11 mouse cellular contexts compared by ENCODE assay signal in genomic region chr17:24647493-24647892, GRCm38 (mm10). TPM values are rescaled to one million over a fixed set of nuclear protein-coding genes. Genes with fewer than 3 reads are reported as not detected.
A peak's percentile ranks its signal among the peaks of the same experiment; 100 is the strongest.
DNase-seq lines count a peak whose midpoint lies in the region; ATAC-seq lines count a peak whose summit lies in the region.
"Had no signal": no experiment of that assay in that cellular context is flagged by ENCODE, and none has a peak within 500 bp of the region (broad histone marks: within the 10 kb centered on the region; RNA-seq: fewer than 3 reads in every experiment).

No protein-coding gene starts in this region.

- no peak for ATAC-seq in heart, embryonic 12.5 days (ENCODE audit: insufficient number of reproducible peaks, low FRiP score)
- no peak for ATAC-seq in embryonic facial prominence, embryonic 14.5 days (ENCODE audit: low read depth)
- ATAC-seq in limb, embryonic 13.5 days (ENCODE audit: low FRiP score, low read depth): no peak

- H3K27ac ChIP-seq in heart, embryonic 12.5 days (ENCODE audit: poor library complexity, severe bottlenecking): peak overlapping the region; percentile 87
- H3K27ac ChIP-seq in brown adipose tissue, adult 24 weeks (replicated peaks; ENCODE audit: low read depth, low read length): peak overlapping the region; percentile 99
- H3K27ac ChIP-seq in embryonic facial prominence, embryonic 14.5 days (replicated peaks; ENCODE audit: low read depth, low read length): no peak overlapping the region
- H3K27ac ChIP-seq in limb, embryonic 13.5 days: no peak overlapping the region

- peaks cover 66% of the 10 kb centered on the region for H3K4me1 ChIP-seq in heart, embryonic 12.5 days (replicated peaks)
- H3K4me1 ChIP-seq in brown adipose tissue, adult 24 weeks (ENCODE audit: control insufficient read depth, insufficient read depth, insufficient read length, low read length): peaks cover 5% of the 10 kb centered on the region
- H3K4me1 ChIP-seq in embryonic facial prominence, embryonic 14.5 days (ENCODE audit: control insufficient read depth, insufficient read depth, low read length): peaks cover 27% of the 10 kb centered on the region
- peaks cover 64% of the 10 kb centered on the region for H3K4me1 ChIP-seq in limb, embryonic 13.5 days

- peak overlapping the region; percentile 96 for H3K4me2 ChIP-seq in heart, embryonic 12.5 days
- peak overlapping the region; percentile 15; the same call in 1 of the 2 replicates for H3K4me2 ChIP-seq in embryonic facial prominence, embryonic 14.5 days (ENCODE audit: low read depth, low read length)
- H3K4me2 ChIP-seq in limb, embryonic 13.5 days (replicated peaks): peak overlapping the region; percentile 14; the same call in 1 of the 2 replicates

- peaks cover 50% of the 10 kb centered on the region for H3K27me3 ChIP-seq in heart, embryonic 12.5 days (replicated peaks)
- H3K27me3 ChIP-seq in embryonic facial prominence, embryonic 14.5 days (replicated peaks; ENCODE audit: control insufficient read depth, insufficient read depth, low read length): no peaks in the 10 kb centered on the region
- H3K27me3 ChIP-seq in limb, embryonic 13.5 days: 0 out of 2 replicates have a peak, but pooled peaks cover 3% of the 10 kb centered on the region

- 68% methylated on average over 11 of the region's 11 CpGs for WGBS in heart, embryonic 12.5 days
- 82% methylated on average over 6 of the region's 11 CpGs for WGBS in embryonic facial prominence, embryonic 14.5 days
- WGBS in limb, embryonic 13.5 days: 85% methylated on average over 11 of the region's 11 CpGs

- intact Hi-C loops in heart, postnatal 25 days (cut with DNase I): no loop called here

- peak overlapping the region; percentile 21 for H3K4me3 ChIP-seq in heart, embryonic 12.5 days
- peak overlapping the region; percentile 87 for H3K4me3 ChIP-seq in brown adipose tissue, adult 24 weeks (ENCODE audit: insufficient read depth, low read depth, low read length)
- H3K4me3 ChIP-seq in embryonic facial prominence, embryonic 14.5 days (ENCODE audit: low read depth, low read length): no peak overlapping the region
- H3K4me3 ChIP-seq in limb, embryonic 13.5 days: peak overlapping the region; percentile 1; the same call in 1 of the 2 replicates

- DNase-seq in heart, postnatal 25 days (ENCODE audit: low spot score): no peak
- no peak for DNase-seq in embryonic facial prominence, embryonic 14.5 days (ENCODE audit: low spot score)
- no peak for DNase-seq in right cerebral cortex, postnatal 4 days
- no peak for DNase-seq in c-Kit-positive CD71-positive TER-119-positive erythroid progenitor cells, embryonic 14.5 days (ENCODE audit: low spot score)
- no peak for DNase-seq in Muller cell, postnatal 12 days (ENCODE audit: inconsistent ontology term)
- DNase-seq: adrenal gland, postnatal 25 days; right cerebral cortex, postnatal 25 days had no signal

- H3K9ac ChIP-seq in heart, embryonic 12.5 days: peak overlapping the region; percentile 56
- H3K9ac ChIP-seq in embryonic facial prominence, embryonic 14.5 days (ENCODE audit: low read depth, low read length): peak overlapping the region; percentile 27; the same call in 1 of the 2 replicates
- H3K9ac ChIP-seq in limb, embryonic 13.5 days: peak overlapping the region; percentile 13; the same call in 1 of the 2 replicates

- H3K36me3 ChIP-seq in heart, embryonic 12.5 days: 0 out of 2 replicates have a peak, but pooled peaks cover 4% of the 10 kb centered on the region
- 0 out of 2 replicates have a peak, but pooled peaks cover 5% of the 10 kb centered on the region for H3K36me3 ChIP-seq in embryonic facial prominence, embryonic 14.5 days (ENCODE audit: control insufficient read depth, insufficient read depth, low read length)
- H3K36me3 ChIP-seq in limb, embryonic 13.5 days: peaks cover 46% of the 10 kb centered on the region

- H3K9me3 ChIP-seq in heart, embryonic 12.5 days (replicated peaks): no peaks in the 10 kb centered on the region
- no peaks in the 10 kb centered on the region for H3K9me3 ChIP-seq in embryonic facial prominence, embryonic 14.5 days (ENCODE audit: control insufficient read depth, low read length)
- no peaks in the 10 kb centered on the region for H3K9me3 ChIP-seq in limb, embryonic 13.5 days

RNA-seq across cellular contexts. Expression of gene Slc9a3r2, which starts 2.6 kb away (rescaled TPM):
- polyA plus RNA-seq in heart, embryonic 12.5 days (2016; fragmentation: Nextera tagmentation; extraction: Ambion mirVana): 56.6 and 59.7 TPM in 2 replicates
- total RNA-seq in heart, postnatal 25 days (2021): 100 to 1,000 TPM in 1 of 2 experiments, 10 to 100 TPM in 1; 96.0 to 135 TPM
- polyA plus RNA-seq in brown adipose tissue, adult 24 weeks (2012; ENCODE audit: insufficient read depth, insufficient read length, missing spikeins): 20.1 and 32.2 TPM in 2 replicates
- 56.7 and 57.7 TPM in 2 replicates for polyA plus RNA-seq in embryonic facial prominence, embryonic 14.5 days (2014; fragmentation: Nextera tagmentation; extraction: Ambion mirVana)
- polyA plus RNA-seq in limb, embryonic 13.5 days (2015; fragmentation: Nextera tagmentation; extraction: Ambion mirVana): 58.1 and 59.3 TPM in 2 replicates

RNA-seq across cellular contexts. Expression of gene Npw, which starts 10.8 kb away (rescaled TPM):
- not detected in 2 replicates for polyA plus RNA-seq in heart, embryonic 12.5 days (2016; fragmentation: Nextera tagmentation; extraction: Ambion mirVana)
- total RNA-seq in heart, postnatal 25 days (2021): not detected
- not detected in 2 replicates for polyA plus RNA-seq in brown adipose tissue, adult 24 weeks (2012; ENCODE audit: insufficient read depth, insufficient read length, missing spikeins)
- 0.82 and 1.4 TPM in 2 replicates for polyA plus RNA-seq in embryonic facial prominence, embryonic 14.5 days (2014; fragmentation: Nextera tagmentation; extraction: Ambion mirVana)
- polyA plus RNA-seq in limb, embryonic 13.5 days (2015; fragmentation: Nextera tagmentation; extraction: Ambion mirVana): 0.80 TPM in 2 replicates
- total RNA-seq: adrenal gland, postnatal 25 days; heart, postnatal 14 days had no signal

RNA-seq across cellular contexts. Expression of gene Nthl1, which starts 15.0 kb away (rescaled TPM):
- polyA plus RNA-seq in heart, embryonic 12.5 days (2016; fragmentation: Nextera tagmentation; extraction: Ambion mirVana): 7.8 and 8.3 TPM in 2 replicates
- total RNA-seq in heart, postnatal 25 days (2021): 1 to 10 TPM; 2.8 to 3.4 TPM
- polyA plus RNA-seq in brown adipose tissue, adult 24 weeks (2012; ENCODE audit: insufficient read depth, insufficient read length, missing spikeins): 3.4 and 7.7 TPM in 2 replicates
- 16.8 and 19.1 TPM in 2 replicates for polyA plus RNA-seq in embryonic facial prominence, embryonic 14.5 days (2014; fragmentation: Nextera tagmentation; extraction: Ambion mirVana)
- polyA plus RNA-seq in limb, embryonic 13.5 days (2015; fragmentation: Nextera tagmentation; extraction: Ambion mirVana): 23.7 and 25.0 TPM in 2 replicates

RNA-seq across cellular contexts. Expression of gene Tsc2, which starts 15.1 kb away (rescaled TPM):
- 66.5 and 74.6 TPM in 2 replicates for polyA plus RNA-seq in heart, embryonic 12.5 days (2016; fragmentation: Nextera tagmentation; extraction: Ambion mirVana)
- total RNA-seq in heart, postnatal 25 days (2021): 100 to 1,000 TPM in 1 of 2 experiments, 10 to 100 TPM in 1; 93.9 to 101 TPM
- 67.6 and 69.2 TPM in 2 replicates for polyA plus RNA-seq in brown adipose tissue, adult 24 weeks (2012; ENCODE audit: insufficient read depth, insufficient read length, missing spikeins)
- 60.8 and 71.2 TPM in 2 replicates for polyA plus RNA-seq in embryonic facial prominence, embryonic 14.5 days (2014; fragmentation: Nextera tagmentation; extraction: Ambion mirVana)
- 65.5 and 72.2 TPM in 2 replicates for polyA plus RNA-seq in limb, embryonic 13.5 days (2015; fragmentation: Nextera tagmentation; extraction: Ambion mirVana)

RNA-seq across cellular contexts. Expression of gene Zfp598, which starts 22.0 kb away (rescaled TPM):
- 20.1 and 21.2 TPM in 2 replicates for polyA plus RNA-seq in heart, embryonic 12.5 days (2016; fragmentation: Nextera tagmentation; extraction: Ambion mirVana)
- total RNA-seq in heart, postnatal 25 days (2021): 10 to 100 TPM; 17.5 to 17.9 TPM
- polyA plus RNA-seq in brown adipose tissue, adult 24 weeks (2012; ENCODE audit: insufficient read depth, insufficient read length, missing spikeins): 9.2 and 10.0 TPM in 2 replicates
- 23.7 and 25.2 TPM in 2 replicates for polyA plus RNA-seq in embryonic facial prominence, embryonic 14.5 days (2014; fragmentation: Nextera tagmentation; extraction: Ambion mirVana)
- polyA plus RNA-seq in limb, embryonic 13.5 days (2015; fragmentation: Nextera tagmentation; extraction: Ambion mirVana): 22.2 and 24.7 TPM in 2 replicates

Comparison
In these comparisons a context has a peak if more than half of its experiments do, and no peak if none do; other contexts are left out.
1. H3K27ac ChIP-seq: peak in heart, embryonic 12.5 days (single experiment) and brown adipose tissue, adult 24 weeks (single experiment); none in embryonic facial prominence, embryonic 14.5 days (single experiment) and limb, embryonic 13.5 days (single experiment).
2. H3K4me2 ChIP-seq: peak in every context shown above with its lines; median percentile 96 in heart, embryonic 12.5 days; 15 in embryonic facial prominence, embryonic 14.5 days; 14 in limb, embryonic 13.5 days.
3. Peak in every context shown above with its lines, with median percentiles within 50 percentile points of each other: H3K9ac ChIP-seq.